17 mouse cellular contexts compared by ENCODE assay signal in genomic region chr17:51171504-51171903, GRCm38 (mm10).
"Had no signal": no experiment of that assay in that cellular context is flagged by ENCODE, and none has a peak within 500 bp of the region (broad histone marks: within the 10 kb centered on the region; RNA-seq: fewer than 3 reads in every experiment).

No protein-coding gene starts in this region.

- H3K27me3 ChIP-seq: neural tube, embryonic 12.5 days; neural tube, embryonic 13.5 days; neural tube, embryonic 15.5 days; stomach, embryonic 15.5 days had no signal

- H3K4me2 ChIP-seq: neural tube, embryonic 12.5 days; neural tube, embryonic 13.5 days; neural tube, embryonic 15.5 days; stomach, embryonic 15.5 days had no signal

- H3K4me1 ChIP-seq: neural tube, embryonic 12.5 days; neural tube, embryonic 13.5 days; neural tube, embryonic 15.5 days; stomach, embryonic 15.5 days had no signal

- H3K27ac ChIP-seq: neural tube, embryonic 12.5 days; neural tube, embryonic 13.5 days; neural tube, embryonic 15.5 days; stomach, embryonic 15.5 days; stomach, postnatal 0 days had no signal

- H3K36me3 ChIP-seq: neural tube, embryonic 12.5 days; neural tube, embryonic 13.5 days; neural tube, embryonic 15.5 days; stomach, embryonic 15.5 days had no signal

- DNase-seq: retina, postnatal 1 day; right cerebral cortex, adult 18-20 months; right cerebral cortex, postnatal 14 days; right cerebral cortex, postnatal 25 days; right cerebral cortex, postnatal 4 days; spleen, adult 18-20 months; thymus, adult 18-20 months; thymus, adult 2 months; thymus, postnatal 14 days; thymus, postnatal 25 days; thymus, postnatal 36 days; thymus, postnatal 4 days had no signal

- H3K9ac ChIP-seq: neural tube, embryonic 12.5 days; neural tube, embryonic 13.5 days; neural tube, embryonic 15.5 days; stomach, embryonic 15.5 days had no signal

- H3K4me3 ChIP-seq: neural tube, embryonic 12.5 days; neural tube, embryonic 13.5 days; neural tube, embryonic 15.5 days; stomach, embryonic 15.5 days had no signal

- H3K9me3 ChIP-seq: neural tube, embryonic 12.5 days; neural tube, embryonic 13.5 days; neural tube, embryonic 15.5 days; stomach, embryonic 15.5 days had no signal
